Mouse (Mus musculus): ENCODE data around the gene Msh3. TPM values are rescaled to one million over a fixed set of nuclear protein-coding genes. Genes with fewer than 3 reads are reported as not detected.

Gene Msh3
- polyA plus RNA-seq, 1 experiment: 8.0 TPM

DNA sequence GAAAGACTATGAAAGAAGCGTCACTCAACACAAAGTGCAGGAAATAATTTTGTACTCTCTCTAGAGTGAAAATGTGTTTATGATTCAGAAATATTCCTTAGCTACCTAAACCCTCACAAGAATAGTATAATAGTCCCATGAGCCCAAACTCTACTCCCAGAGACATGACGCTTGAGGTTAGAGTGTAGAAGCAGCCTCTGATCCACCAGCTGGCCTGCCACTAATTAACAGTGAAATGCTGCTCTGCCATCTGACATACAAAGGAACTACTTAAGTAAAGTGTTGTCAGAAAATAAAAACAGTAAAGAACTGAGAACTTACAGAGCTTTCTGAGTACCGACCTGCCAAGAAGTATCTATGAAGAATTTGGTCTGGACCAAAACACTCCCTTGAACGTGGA is 52.3 kb downstream of the Msh3 start:
- TF ChIP-seq POLR2A (IDR thresholded peaks at IDR 0.05; ENCODE audit: control insufficient read depth, low read depth, low read length) (no peak), CTCF (IDR thresholded peaks at IDR 0.05; ENCODE audit: control insufficient read depth, insufficient read depth, insufficient replicate concordance, low read depth, low read length) (no peak)
- Histone ChIP-seq H3K4me1 (ENCODE audit: control insufficient read depth, insufficient read depth, low read length) (no peaks in the 10 kb centered on the region), H3K27me3 (ENCODE audit: control insufficient read depth, insufficient read depth, low read length) (no peaks in the 10 kb centered on the region), H3K36me3 (ENCODE audit: control insufficient read depth, insufficient read depth, low read length) (no peaks in the 10 kb centered on the region), H3K27ac (ENCODE audit: control insufficient read depth, insufficient read depth, low read depth, low read length) (no peak overlapping the region), H3K4me3 (ENCODE audit: control insufficient read depth, low read depth, low read length) (no peak overlapping the region)

DNA sequence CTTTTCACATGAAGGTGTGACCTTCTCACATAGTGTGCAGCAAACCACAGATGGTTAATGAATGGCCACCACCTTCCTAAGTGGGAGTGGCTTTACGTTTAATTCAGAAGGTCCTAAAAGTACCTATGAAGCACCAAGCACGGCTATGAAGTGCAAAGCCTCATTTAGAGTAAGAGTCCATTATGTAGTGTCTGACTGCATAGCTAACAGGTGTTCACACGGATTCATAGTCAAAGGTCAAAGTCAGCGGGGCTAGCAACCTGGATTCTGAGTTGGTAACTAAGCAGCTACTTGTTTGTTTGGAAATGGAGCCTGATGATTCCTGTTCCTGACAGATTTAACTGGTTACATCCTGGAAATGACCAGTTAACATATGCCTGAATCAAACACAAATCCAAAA is 53.0 kb downstream of the Msh3 start:
- TF ChIP-seq POLR2A (IDR thresholded peaks at IDR 0.05; ENCODE audit: control insufficient read depth, low read depth, low read length): no peak
- no peak for TF ChIP-seq CTCF (IDR thresholded peaks at IDR 0.05; ENCODE audit: control insufficient read depth, insufficient read depth, insufficient replicate concordance, low read depth, low read length)
- no peak overlapping the region for H3K4me3 ChIP-seq (ENCODE audit: control insufficient read depth, low read depth, low read length)
- no peaks in the 10 kb centered on the region for H3K36me3 ChIP-seq (ENCODE audit: control insufficient read depth, insufficient read depth, low read length)
- H3K27me3 ChIP-seq (ENCODE audit: control insufficient read depth, insufficient read depth, low read length): no peaks in the 10 kb centered on the region
- H3K4me1 ChIP-seq (ENCODE audit: control insufficient read depth, insufficient read depth, low read length): no peaks in the 10 kb centered on the region
- no peak overlapping the region for H3K27ac ChIP-seq (ENCODE audit: control insufficient read depth, insufficient read depth, low read depth, low read length)

DNA sequence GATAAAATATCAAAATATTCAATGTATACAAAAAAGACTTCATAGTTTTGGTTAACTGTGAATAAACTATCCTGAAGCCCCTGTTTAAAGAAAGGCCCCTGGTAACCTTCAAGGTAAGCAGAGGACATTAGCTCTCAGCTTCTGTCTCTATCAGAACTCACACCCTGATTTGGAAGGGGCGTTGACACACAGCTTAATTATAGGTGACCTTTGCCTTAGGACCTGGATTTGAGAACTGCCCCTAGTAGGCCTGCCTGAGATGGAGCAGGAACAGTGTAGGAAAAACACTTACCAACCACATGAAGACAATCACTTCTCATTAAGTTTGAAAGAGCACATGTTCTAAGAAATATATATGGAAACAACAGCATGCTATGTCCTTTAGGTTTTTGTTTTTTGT is 55.3 kb downstream of the Msh3 start:
- Histone ChIP-seq H3K27me3 (ENCODE audit: control insufficient read depth, insufficient read depth, low read length) (no peaks in the 10 kb centered on the region), H3K36me3 (ENCODE audit: control insufficient read depth, insufficient read depth, low read length) (no peaks in the 10 kb centered on the region), H3K4me3 (ENCODE audit: control insufficient read depth, low read depth, low read length) (no peak overlapping the region), H3K27ac (ENCODE audit: control insufficient read depth, insufficient read depth, low read depth, low read length) (no peak overlapping the region), H3K4me1 (ENCODE audit: control insufficient read depth, insufficient read depth, low read length) (no peaks in the 10 kb centered on the region)
- TF ChIP-seq POLR2A (IDR thresholded peaks at IDR 0.05; ENCODE audit: control insufficient read depth, low read depth, low read length) (no peak), CTCF (IDR thresholded peaks at IDR 0.05; ENCODE audit: control insufficient read depth, insufficient read depth, insufficient replicate concordance, low read depth, low read length) (no peak)

DNA sequence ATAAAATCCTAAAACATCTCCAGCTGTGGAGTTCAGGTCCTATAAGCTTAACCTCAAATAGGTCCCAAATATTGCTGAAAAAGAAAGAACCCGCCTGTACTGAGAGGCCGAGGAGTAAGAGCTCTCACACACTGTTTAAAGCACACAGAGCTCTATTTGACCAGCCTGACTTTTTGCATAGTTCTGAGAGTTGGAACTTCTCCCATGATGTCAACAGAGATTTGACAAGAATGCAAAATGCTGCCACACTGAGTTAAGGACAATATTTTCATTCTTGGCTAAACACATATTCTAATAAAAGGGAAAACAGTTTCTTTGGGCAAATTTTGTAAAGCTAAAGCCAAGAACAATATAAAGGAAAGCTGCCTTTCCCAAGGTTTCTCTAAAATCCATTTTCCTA is 57.8 kb downstream of the Msh3 start:
- Histone ChIP-seq H3K36me3 (ENCODE audit: control insufficient read depth, insufficient read depth, low read length) (no peaks in the 10 kb centered on the region), H3K4me3 (ENCODE audit: control insufficient read depth, low read depth, low read length) (no peak overlapping the region)
- no peak for TF ChIP-seq POLR2A (IDR thresholded peaks at IDR 0.05; ENCODE audit: control insufficient read depth, low read depth, low read length)
- no peak for TF ChIP-seq CTCF (IDR thresholded peaks at IDR 0.05; ENCODE audit: control insufficient read depth, insufficient read depth, insufficient replicate concordance, low read depth, low read length)

DNA sequence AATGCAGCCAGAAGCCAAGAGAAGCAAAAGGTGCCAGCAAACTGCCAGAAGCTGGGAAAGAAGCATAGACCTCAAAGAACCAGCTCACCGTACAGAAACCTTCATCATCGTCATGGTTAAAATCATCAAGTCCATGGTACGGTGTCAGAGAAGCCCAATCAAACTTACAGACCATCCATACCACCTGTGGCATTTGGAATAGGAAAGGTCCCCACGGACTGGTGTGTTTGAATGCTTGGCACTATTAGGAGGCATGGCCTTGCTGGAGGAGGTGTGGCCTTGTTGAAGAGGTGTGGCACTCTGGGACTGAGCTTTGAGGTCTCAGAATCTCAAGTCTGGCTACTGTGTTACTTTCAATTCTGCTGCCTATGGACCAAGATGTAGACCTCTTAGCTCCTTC is 58.3 kb downstream of the Msh3 start:
- Histone ChIP-seq H3K4me1 (ENCODE audit: control insufficient read depth, insufficient read depth, low read length) (no peaks in the 10 kb centered on the region), H3K27ac (ENCODE audit: control insufficient read depth, insufficient read depth, low read depth, low read length) (no peak overlapping the region), H3K36me3 (ENCODE audit: control insufficient read depth, insufficient read depth, low read length) (no peaks in the 10 kb centered on the region), H3K4me3 (ENCODE audit: control insufficient read depth, low read depth, low read length) (no peak overlapping the region), H3K27me3 (ENCODE audit: control insufficient read depth, insufficient read depth, low read length) (no peaks in the 10 kb centered on the region)
- TF ChIP-seq CTCF (IDR thresholded peaks at IDR 0.05; ENCODE audit: control insufficient read depth, insufficient read depth, insufficient replicate concordance, low read depth, low read length) (no peak), POLR2A (IDR thresholded peaks at IDR 0.05; ENCODE audit: control insufficient read depth, low read depth, low read length) (no peak)

More for the DNA sequence above, 57.8 kb downstream of the Msh3 start:
- H3K4me1 ChIP-seq (ENCODE audit: control insufficient read depth, insufficient read depth, low read length): no peaks in the 10 kb centered on the region
- no peaks in the 10 kb centered on the region for H3K27me3 ChIP-seq (ENCODE audit: control insufficient read depth, insufficient read depth, low read length)
- H3K27ac ChIP-seq (ENCODE audit: control insufficient read depth, insufficient read depth, low read depth, low read length): no peak overlapping the region

DNA sequence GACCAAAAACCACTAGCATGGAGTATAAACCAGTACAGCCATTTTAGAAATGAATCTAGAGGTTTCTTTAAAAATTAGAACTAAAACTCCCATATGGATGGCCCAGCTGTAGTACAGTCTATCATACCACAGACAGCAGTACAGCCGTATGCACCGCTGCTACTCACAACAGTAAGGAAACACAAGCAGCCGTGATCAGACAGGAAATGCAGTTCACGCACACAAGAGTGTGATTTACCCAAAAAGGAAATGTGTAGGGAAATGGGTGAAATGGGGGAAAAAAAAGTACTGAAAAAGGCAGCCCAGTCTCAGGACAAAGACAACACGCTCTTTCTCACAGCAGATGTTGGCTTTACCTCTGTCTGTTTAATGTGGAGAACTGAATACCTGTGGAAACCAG is 60.9 kb downstream of the Msh3 start:
- H3K27me3 ChIP-seq (ENCODE audit: control insufficient read depth, insufficient read depth, low read length): no peaks in the 10 kb centered on the region
- H3K4me3 ChIP-seq (ENCODE audit: control insufficient read depth, low read depth, low read length): no peak overlapping the region
- TF ChIP-seq CTCF (IDR thresholded peaks at IDR 0.05; ENCODE audit: control insufficient read depth, insufficient read depth, insufficient replicate concordance, low read depth, low read length) (no peak), POLR2A (IDR thresholded peaks at IDR 0.05; ENCODE audit: control insufficient read depth, low read depth, low read length) (no peak)
- no peaks in the 10 kb centered on the region for H3K36me3 ChIP-seq (ENCODE audit: control insufficient read depth, insufficient read depth, low read length)
- no peak overlapping the region for H3K27ac ChIP-seq (ENCODE audit: control insufficient read depth, insufficient read depth, low read depth, low read length)
- no peaks in the 10 kb centered on the region for H3K4me1 ChIP-seq (ENCODE audit: control insufficient read depth, insufficient read depth, low read length)

DNA sequence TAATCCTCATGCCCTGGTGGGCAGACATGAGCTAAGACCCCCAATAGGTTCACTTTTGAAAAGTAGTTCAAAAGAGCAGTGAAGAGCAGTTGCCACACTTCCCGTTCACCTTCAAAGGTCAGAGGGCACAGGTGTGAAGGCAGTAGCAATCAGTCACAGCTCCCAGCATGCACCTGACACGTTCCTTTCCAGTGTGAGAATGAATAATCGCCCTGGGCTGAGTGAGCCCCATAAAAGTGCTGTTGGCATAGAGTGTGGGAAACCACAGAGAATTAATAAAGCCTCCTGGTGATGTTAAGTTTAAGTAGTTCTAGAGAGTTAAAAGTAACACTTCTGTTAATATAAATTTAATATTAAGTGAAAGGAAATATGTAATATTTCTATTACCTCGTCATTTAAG is 63.2 kb downstream of the Msh3 start:
- TF ChIP-seq CTCF (IDR thresholded peaks at IDR 0.05; ENCODE audit: control insufficient read depth, insufficient read depth, insufficient replicate concordance, low read depth, low read length) (no peak), POLR2A (IDR thresholded peaks at IDR 0.05; ENCODE audit: control insufficient read depth, low read depth, low read length) (no peak)
- H3K36me3 ChIP-seq (ENCODE audit: control insufficient read depth, insufficient read depth, low read length): no peaks in the 10 kb centered on the region
- H3K27me3 ChIP-seq (ENCODE audit: control insufficient read depth, insufficient read depth, low read length): no peaks in the 10 kb centered on the region
- no peaks in the 10 kb centered on the region for H3K4me1 ChIP-seq (ENCODE audit: control insufficient read depth, insufficient read depth, low read length)
- H3K27ac ChIP-seq (ENCODE audit: control insufficient read depth, insufficient read depth, low read depth, low read length): no peak overlapping the region
- no peak overlapping the region for H3K4me3 ChIP-seq (ENCODE audit: control insufficient read depth, low read depth, low read length)

DNA sequence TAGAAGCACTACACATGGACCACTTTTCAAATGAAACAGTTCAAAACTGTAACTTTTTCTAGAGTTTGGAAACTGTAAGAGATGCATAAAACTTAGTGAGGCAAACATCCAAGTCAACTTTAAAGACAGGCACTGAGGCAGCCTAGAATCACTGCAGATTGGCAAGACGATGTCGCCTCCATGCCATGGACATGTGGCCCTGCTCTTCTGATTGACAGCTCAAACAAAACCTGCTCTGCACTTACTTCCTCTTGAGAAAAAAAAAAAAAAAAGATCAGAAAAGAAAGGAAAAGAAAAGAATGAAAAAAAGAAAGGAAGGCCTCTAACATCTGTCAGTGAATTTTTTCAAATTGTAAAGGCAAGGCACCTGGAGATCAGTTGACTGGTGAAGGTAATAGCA is 77.8 kb downstream of the Msh3 start:
- Histone ChIP-seq H3K4me1 (ENCODE audit: control insufficient read depth, insufficient read depth, low read length) (no peaks in the 10 kb centered on the region), H3K4me3 (ENCODE audit: control insufficient read depth, low read depth, low read length) (no peak overlapping the region), H3K27me3 (ENCODE audit: control insufficient read depth, insufficient read depth, low read length) (no peaks in the 10 kb centered on the region), H3K27ac (ENCODE audit: control insufficient read depth, insufficient read depth, low read depth, low read length) (no peak overlapping the region), H3K36me3 (ENCODE audit: control insufficient read depth, insufficient read depth, low read length) (no peaks in the 10 kb centered on the region)
- no peak for TF ChIP-seq POLR2A (IDR thresholded peaks at IDR 0.05; ENCODE audit: control insufficient read depth, low read depth, low read length)
- no peak for TF ChIP-seq CTCF (IDR thresholded peaks at IDR 0.05; ENCODE audit: control insufficient read depth, insufficient read depth, insufficient replicate concordance, low read depth, low read length)

All from testis, adult 2 months (tissue).